Mouse (Mus musculus) heart, postnatal 0 days (tissue): ENCODE measurements around the gene Ank2.

Experiments
- CTCF ChIP-seq: IDR thresholded peaks from 2 replicates; pipeline ENCODE4 v1.5.1; 2016; ENCODE audit warnings: antibody characterized with exemption, control low read depth, low read depth
- EP300 ChIP-seq: IDR thresholded peaks from 2 replicates; pipeline ENCODE4 v1.6.1; 2016; ENCODE audit warnings: antibody characterized with exemption, low read depth

- TF ChIP-seq CTCF (no peak), EP300 (no peak)
Observed at GRCm38 (mm10) chr3:127429866-127430265, 69.3 kb downstream of the Ank2 start.
